Mouse (Mus musculus) neural tube, embryonic 12.5 days (tissue): ENCODE results near the gene Ptpn11. TPM values are rescaled to one million over a fixed set of nuclear protein-coding genes. Genes with fewer than 3 reads are reported as not detected.
A peak's percentile ranks its signal among the peaks of the same experiment; 100 is the strongest.

Source experiments
- ATAC-seq: fragments of 200-750 bp; cut with Nextera tagmentation; 2 replicates; pipeline ENCODE4 v1.8.0; 2017; ENCODE audit warnings: low read depth, mild to moderate bottlenecking, moderate TSS enrichment, moderate library complexity; ENCODE audit not compliant: low FRiP score
- H3K27ac ChIP-seq: fragments of 300-500 bp; sonication (generic); 2 replicates; pipeline ENCODE4 v1.5.1; 2016
- H3K27me3 ChIP-seq: fragments of 300-500 bp; sonication (generic); replicated peaks from 2 replicates; pipeline ENCODE4 v1.6.1; 2016; ENCODE audit warnings: mild to moderate bottlenecking
- H3K36me3 ChIP-seq: fragments of 300-500 bp; sonication (generic); 2 replicates; pipeline ENCODE4 v1.6.1; 2016; ENCODE audit warnings: mild to moderate bottlenecking
- H3K4me1 ChIP-seq: fragments of 300-500 bp; sonication (generic); 2 replicates; pipeline ENCODE4 v1.6.1; 2016
- H3K4me2 ChIP-seq: fragments of 300-500 bp; sonication (generic); replicated peaks from 2 replicates; pipeline ENCODE4 v1.6.1; 2016; ENCODE audit warnings: mild to moderate bottlenecking
- H3K4me3 ChIP-seq: fragments of 300-500 bp; sonication (generic); 2 replicates; pipeline ENCODE4 v1.5.1; 2016
- H3K9ac ChIP-seq: fragments of 300-500 bp; sonication (generic); 2 replicates; pipeline ENCODE4 v1.6.1; 2016; ENCODE audit warnings: mild to moderate bottlenecking
- H3K9me3 ChIP-seq: fragments of 300-500 bp; sonication (generic); 2 replicates; pipeline ENCODE4 v1.6.1; 2016; ENCODE audit warnings: mild to moderate bottlenecking
- WGBS: fragments of 180-500 bp; shearing (Covaris S2); methylation state at CpG from one replicate; pipeline ENCODE4 v1.1.7; 2016; 5-methylcytosine and 5-hydroxymethylcytosine counted together
- polyA plus RNA-seq: library from polyadenylated mRNA; unstranded; fragments of >200 nt; fragmentation: Nextera tagmentation; extraction: Ambion mirVana; gene quantifications from 2 replicates; pipeline ENCODE4 v1.2.1, GENCODE M21; 2016

Gene Ptpn11
- polyA plus RNA-seq, 1 experiment from 2014 or later: 20.0 TPM

GRCm38 (mm10) chr5:121191584-121191906, 348 bp upstream of the Ptpn11 start:
- WGBS: 9% methylated on average over 17 of the region's 17 CpGs
- 0 out of 2 replicates have a peak overlapping the region, but pooled peaks have one; percentile 60 for H3K27ac ChIP-seq
- ATAC-seq: no peak

GRCm38 (mm10) chr5:121190210-121190835, 874 bp downstream of the Ptpn11 start:
- peaks cover 48% of the 10 kb centered on the region for H3K4me1 ChIP-seq
- no peak for ATAC-seq
- H3K4me3 ChIP-seq: peak overlapping the region; percentile 95
- no peaks in the 10 kb centered on the region for H3K27me3 ChIP-seq
- H3K9me3 ChIP-seq: no peaks in the 10 kb centered on the region
- H3K4me2 ChIP-seq: peak overlapping the region; percentile 81
- 33% methylated on average over 21 of the region's 21 CpGs for WGBS
- no peak overlapping the region for H3K27ac ChIP-seq
- H3K9ac ChIP-seq: peak overlapping the region; percentile 92
- H3K36me3 ChIP-seq: no peaks in the 10 kb centered on the region

More at GRCm38 (mm10) chr5:121191584-121191906, 348 bp upstream of the Ptpn11 start:
- Histone ChIP-seq H3K4me2 (peak overlapping the region; percentile 81), H3K9ac (peak overlapping the region; percentile 92), H3K9me3 (no peaks in the 10 kb centered on the region), H3K36me3 (no peaks in the 10 kb centered on the region), H3K27me3 (no peaks in the 10 kb centered on the region), H3K4me1 (peaks cover 36% of the 10 kb centered on the region), H3K4me3 (peak overlapping the region; percentile 95)

- H3K36me3 ChIP-seq: no peaks in the 10 kb centered on the region
- H3K27ac ChIP-seq: no peak overlapping the region
- no peak for ATAC-seq
- H3K27me3 ChIP-seq: no peaks in the 10 kb centered on the region
- H3K9ac ChIP-seq: peak overlapping the region; percentile 17; the same call in 1 of the 2 replicates
- peaks cover 59% of the 10 kb centered on the region for H3K4me1 ChIP-seq
- H3K9me3 ChIP-seq: no peaks in the 10 kb centered on the region
- peak overlapping the region; percentile 31; the same call in 1 of the 2 replicates for H3K4me2 ChIP-seq
- 83% methylated on average over 9 of the region's 9 CpGs for WGBS
- H3K4me3 ChIP-seq: no peak overlapping the region
These were observed 2.0 kb downstream of the Ptpn11 start for GRCm38 (mm10) chr5:121189182-121189581.

- H3K4me1 ChIP-seq: peaks cover 68% of the 10 kb centered on the region
- no peak overlapping the region for H3K27ac ChIP-seq
- H3K4me2 ChIP-seq: no peak overlapping the region
These were observed 2.9 kb downstream of the Ptpn11 start for GRCm38 (mm10) chr5:121188265-121188664.

GRCm38 (mm10) chr5:121187580-121188001, 3.6 kb downstream of the Ptpn11 start:
- Histone ChIP-seq H3K36me3 (no peaks in the 10 kb centered on the region), H3K4me1 (peaks cover 70% of the 10 kb centered on the region), H3K4me2 (no peak overlapping the region), H3K9me3 (no peaks in the 10 kb centered on the region), H3K9ac (no peak overlapping the region), H3K4me3 (no peak overlapping the region), H3K27me3 (no peaks in the 10 kb centered on the region), H3K27ac (no peak overlapping the region)
- no peak for ATAC-seq
- WGBS: 76% methylated on average over 8 of the region's 8 CpGs

More at GRCm38 (mm10) chr5:121188265-121188664, 2.9 kb downstream of the Ptpn11 start:
- H3K36me3 ChIP-seq: no peaks in the 10 kb centered on the region
- 92% methylated on average over 9 of the region's 9 CpGs for whole genome bisulfite sequencing
- H3K27me3 ChIP-seq: no peaks in the 10 kb centered on the region
- no peak overlapping the region for H3K4me3 ChIP-seq
- H3K9ac ChIP-seq: no peak overlapping the region
- no peaks in the 10 kb centered on the region for H3K9me3 ChIP-seq
- no peak for ATAC-seq

GRCm38 (mm10) chr5:121184945-121185551, 6.1 kb downstream of the Ptpn11 start:
- Histone ChIP-seq H3K27me3 (no peaks in the 10 kb centered on the region), H3K9me3 (no peaks in the 10 kb centered on the region), H3K27ac (no peak overlapping the region), H3K4me1 (peaks cover 61% of the 10 kb centered on the region), H3K4me2 (no peak overlapping the region), H3K36me3 (no peaks in the 10 kb centered on the region), H3K4me3 (no peak overlapping the region), H3K9ac (no peak overlapping the region)
- 19% methylated on average over 11 of the region's 11 CpGs for WGBS
- no peak for ATAC-seq

GRCm38 (mm10) chr5:121184375-121184774, 6.8 kb downstream of the Ptpn11 start:
- no peak overlapping the region for H3K4me3 ChIP-seq
- no peak overlapping the region for H3K27ac ChIP-seq
- H3K9me3 ChIP-seq: no peaks in the 10 kb centered on the region
- 66% methylated on average over 2 of the region's 2 CpGs for WGBS
- peaks cover 61% of the 10 kb centered on the region for H3K4me1 ChIP-seq
- H3K9ac ChIP-seq: no peak overlapping the region
- no peak for ATAC-seq
- no peaks in the 10 kb centered on the region for H3K36me3 ChIP-seq
- no peak overlapping the region for H3K4me2 ChIP-seq
- H3K27me3 ChIP-seq: no peaks in the 10 kb centered on the region

GRCm38 (mm10) chr5:121183269-121183668, 7.9 kb downstream of the Ptpn11 start:
- no peak overlapping the region for H3K27ac ChIP-seq
- H3K4me1 ChIP-seq: peaks cover 54% of the 10 kb centered on the region
- H3K4me3 ChIP-seq: no peak overlapping the region
- H3K9me3 ChIP-seq: no peaks in the 10 kb centered on the region
- no peaks in the 10 kb centered on the region for H3K27me3 ChIP-seq
- ATAC-seq: no peak
- H3K9ac ChIP-seq: no peak overlapping the region
- H3K36me3 ChIP-seq: no peaks in the 10 kb centered on the region
- 50% methylated on average over 9 of the region's 9 CpGs for WGBS
- H3K4me2 ChIP-seq: no peak overlapping the region

- no peak for ATAC-seq
- Histone ChIP-seq H3K9ac (no peak overlapping the region), H3K9me3 (no peaks in the 10 kb centered on the region), H3K4me3 (no peak overlapping the region), H3K27me3 (no peaks in the 10 kb centered on the region), H3K4me2 (no peak overlapping the region), H3K36me3 (no peaks in the 10 kb centered on the region), H3K27ac (no peak overlapping the region), H3K4me1 (peaks cover 16% of the 10 kb centered on the region; the same call in 1 of the 2 replicates)
- 82% methylated on average over 9 of the region's 9 CpGs for WGBS
These were observed 11.9 kb downstream of the Ptpn11 start for GRCm38 (mm10) chr5:121179077-121179857.

GRCm38 (mm10) chr5:121172835-121173234, 18.4 kb downstream of the Ptpn11 start:
- Histone ChIP-seq H3K4me1 (no peaks in the 10 kb centered on the region), H3K36me3 (peaks cover 21% of the 10 kb centered on the region), H3K27me3 (no peaks in the 10 kb centered on the region), H3K9ac (no peak overlapping the region), H3K27ac (no peak overlapping the region), H3K9me3 (no peaks in the 10 kb centered on the region), H3K4me2 (no peak overlapping the region), H3K4me3 (no peak overlapping the region)
- ATAC-seq: no peak
- WGBS: 89% methylated on average over 4 of the region's 4 CpGs

GRCm38 (mm10) chr5:121169588-121169987, 21.6 kb downstream of the Ptpn11 start:
- no peak overlapping the region for H3K27ac ChIP-seq
- no peak overlapping the region for H3K4me3 ChIP-seq
- no peak for ATAC-seq
- H3K9ac ChIP-seq: no peak overlapping the region
- H3K36me3 ChIP-seq: peaks cover 48% of the 10 kb centered on the region
- no peaks in the 10 kb centered on the region for H3K9me3 ChIP-seq
- no peak overlapping the region for H3K4me2 ChIP-seq
- no peaks in the 10 kb centered on the region for H3K4me1 ChIP-seq
- no peaks in the 10 kb centered on the region for H3K27me3 ChIP-seq
- WGBS: 89% methylated on average over 2 of the region's 2 CpGs

GRCm38 (mm10) chr5:121166884-121167283, 24.3 kb downstream of the Ptpn11 start:
- Histone ChIP-seq H3K4me2 (no peak overlapping the region), H3K4me1 (no peaks in the 10 kb centered on the region), H3K9ac (no peak overlapping the region), H3K27ac (no peak overlapping the region), H3K4me3 (no peak overlapping the region), H3K9me3 (no peaks in the 10 kb centered on the region), H3K27me3 (no peaks in the 10 kb centered on the region), H3K36me3 (peaks cover 74% of the 10 kb centered on the region)
- 94% methylated on average over 6 of the region's 6 CpGs for WGBS
- no peak for ATAC-seq
